Mouse (Mus musculus) heart, postnatal 36 days (tissue): ENCODE data around the gene Vti1a. TPM values are rescaled to one million over a fixed set of nuclear protein-coding genes. Genes with fewer than 3 reads are reported as not detected.
A peak's percentile ranks its signal among the peaks of the same experiment; 100 is the strongest.

Experiments
- DNase-seq, 2 experiments: peaks; one replicate each; pipeline ENCODE4 v3.0.0; 2021 to 2022
- intact Hi-C: fragments of 180-260 bp; cut with DNase I; formaldehyde crosslinking; loops from one replicate; pipeline ENCODE4 v1.15.1; 2025
- total RNA-seq, 2 experiments: library from RNA; stranded (reverse); gene quantifications; 2 replicates each; pipeline ENCODE4 v1.2.3; 2021

The Vti1a gene
- total RNA-seq, 2 experiments from 2014 or later = 17.2 to 18.3 TPM

DNA sequence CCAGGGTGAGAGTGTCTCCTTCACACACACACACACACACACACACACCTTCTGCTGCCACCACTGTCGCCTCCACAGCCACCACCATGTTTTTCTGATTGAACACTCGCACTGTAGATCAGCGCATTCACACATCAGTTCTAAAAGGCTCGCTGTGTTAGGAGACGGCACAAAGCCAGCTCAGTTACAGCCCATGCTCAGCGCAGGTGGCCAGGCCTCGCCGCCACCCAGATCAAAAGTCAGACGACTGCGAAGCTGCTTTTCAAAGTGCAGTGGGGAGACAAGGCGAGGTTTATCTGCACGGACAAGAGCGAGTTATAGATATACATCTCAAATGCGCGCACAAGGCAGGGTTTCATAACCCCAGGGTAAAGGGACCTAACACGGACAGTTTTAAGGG lies 191.7 kb downstream of the Vti1a start:
- intact Hi-C loops = no loop called here

DNA sequence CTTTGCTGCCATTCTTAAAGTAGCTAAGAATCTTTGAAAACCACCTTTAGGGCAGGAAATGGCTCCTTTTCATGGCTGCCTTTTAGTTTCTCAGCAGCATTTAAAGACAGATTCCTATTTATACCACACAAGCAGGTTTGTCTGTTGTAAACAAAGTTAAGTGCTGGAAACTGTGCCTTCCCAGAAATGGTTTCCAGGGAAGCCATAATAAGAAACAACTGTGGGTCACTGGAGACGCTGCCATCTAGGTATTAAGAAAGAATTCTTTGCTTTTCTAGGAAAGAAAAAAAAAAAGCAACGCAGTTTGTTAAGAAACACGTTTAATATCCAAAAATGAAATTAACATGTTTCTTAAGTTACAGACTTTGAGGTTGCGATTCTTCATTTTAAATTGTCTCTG lies 192.1 kb downstream of the Vti1a start:
- no peak for DNase-seq
- intact Hi-C loops = no loop called here

More for the DNA sequence above, 191.7 kb downstream of the Vti1a start:
- DNase-seq = no peak

DNA sequence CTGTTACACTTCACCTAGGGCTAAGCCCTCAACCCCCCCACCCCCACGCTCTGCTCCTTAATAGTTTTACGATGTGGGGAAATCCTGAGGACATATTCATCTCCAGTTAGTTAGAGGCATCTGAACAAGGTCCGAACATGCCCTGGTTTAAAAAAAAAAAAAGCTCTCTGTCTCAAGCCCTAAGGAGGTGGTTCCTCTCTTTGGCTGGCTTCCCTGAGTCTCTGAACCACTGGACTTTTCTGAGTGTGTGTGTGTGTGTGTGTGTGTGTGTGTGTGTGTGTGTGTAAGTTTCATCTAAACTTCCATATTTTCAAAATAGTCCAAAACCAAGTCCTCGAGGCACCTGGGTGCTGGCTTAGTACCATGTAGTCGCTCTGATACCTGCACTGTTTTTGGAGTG lies 192.9 kb downstream of the Vti1a start:
- intact Hi-C loops = no loop called here
- no peak for DNase-seq

DNA sequence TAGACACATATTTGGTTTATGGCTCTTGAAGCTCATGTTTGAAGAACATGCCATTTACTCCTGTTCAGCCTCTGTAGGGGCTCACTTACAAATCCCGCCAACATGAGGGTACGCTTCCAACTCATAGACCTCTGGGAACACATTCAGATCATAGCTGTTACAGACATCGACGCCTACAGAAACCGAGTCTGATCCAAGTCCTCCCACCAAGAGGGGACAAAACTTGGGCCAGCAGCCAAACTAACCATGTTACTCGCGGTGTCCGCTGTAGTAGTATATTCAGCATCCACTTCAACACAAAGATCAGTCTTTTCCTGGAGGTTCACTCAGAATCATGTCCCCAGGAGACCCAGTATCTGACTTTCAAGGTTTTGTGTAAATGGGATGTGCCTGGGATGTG lies 193.5 kb downstream of the Vti1a start:
- intact Hi-C loops = no loop called here
- no peak for DNase-seq

DNA sequence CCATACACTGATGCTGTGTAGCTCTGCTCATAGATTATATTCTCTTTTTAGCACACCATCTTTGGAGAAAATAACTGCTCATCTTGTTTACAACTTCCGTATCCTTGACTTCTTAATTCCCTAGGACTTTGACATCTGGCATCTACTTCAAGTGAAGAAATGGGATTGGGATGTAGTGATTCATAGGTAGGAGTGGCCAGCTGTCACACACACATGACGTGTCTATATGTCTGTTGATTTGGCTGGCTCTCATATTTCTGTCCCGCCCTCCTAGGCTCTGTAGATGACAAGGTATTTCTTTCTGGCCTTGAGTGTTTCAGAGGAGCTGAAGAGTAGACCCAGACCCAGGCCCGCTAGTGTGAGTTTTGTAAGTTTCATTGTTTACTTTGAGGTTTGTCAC lies 197.8 kb downstream of the Vti1a start:
- DNase-seq = no peak
- intact Hi-C loops = no loop called here

DNA sequence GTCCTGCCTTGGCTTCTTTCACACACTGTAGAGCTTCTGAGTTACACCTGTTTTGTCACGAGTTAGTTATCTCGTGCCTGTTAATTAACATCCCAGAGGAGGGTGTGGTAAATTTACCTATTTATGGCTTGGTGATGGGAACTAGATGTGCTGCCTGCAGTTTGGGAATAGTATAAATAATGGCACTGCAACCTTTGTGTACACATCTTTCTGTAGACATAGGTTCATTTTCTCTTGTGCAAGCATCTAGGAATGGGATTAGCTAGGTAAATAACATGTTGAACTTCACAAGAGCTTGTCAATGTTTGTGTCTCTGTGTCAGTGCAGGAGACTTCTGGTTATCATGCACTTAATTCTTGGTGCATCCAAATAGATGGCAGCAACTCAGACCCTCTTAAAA lies 204.1 kb downstream of the Vti1a start:
- intact Hi-C loops = no loop called here
- DNase-seq = no peak

GRCm38 (mm10) chr19:55523340-55523739 lies 207.2 kb downstream of the Vti1a start:
- DNase-seq = no peak
- intact Hi-C loops = no loop called here

DNA sequence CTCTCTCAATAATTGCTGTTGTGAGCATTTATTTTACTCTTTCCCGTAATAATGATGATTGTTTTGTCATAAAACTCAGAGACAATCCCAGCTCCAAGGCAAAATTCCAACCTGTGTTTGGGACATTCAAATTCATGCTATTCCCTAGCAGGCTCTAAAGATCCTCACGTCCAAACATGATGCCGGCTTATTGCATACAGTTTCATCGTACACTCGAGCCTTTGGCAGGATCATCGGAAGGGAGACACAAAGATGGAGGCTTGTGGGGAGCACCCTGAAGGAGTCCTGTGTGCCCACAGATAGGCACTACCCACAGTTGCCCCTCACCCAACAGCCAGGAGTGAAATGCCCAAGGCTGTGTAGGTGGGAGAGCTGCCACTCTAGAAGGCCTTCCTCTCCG lies 208.3 kb downstream of the Vti1a start:
- no peak for DNase-seq
- intact Hi-C loops = no loop called here

- DNase-seq = no peak
- intact Hi-C loops = no loop called here
These were observed 209.0 kb downstream of the Vti1a start for GRCm38 (mm10) chr19:55525056-55525455.

- no peak for DNase-seq
- intact Hi-C loops = no loop called here
These were observed 210.7 kb downstream of the Vti1a start for GRCm38 (mm10) chr19:55526717-55527235.

GRCm38 (mm10) chr19:55530041-55530440 lies 213.9 kb downstream of the Vti1a start:
- intact Hi-C loops = no loop called here
- no peak for DNase-seq

DNA sequence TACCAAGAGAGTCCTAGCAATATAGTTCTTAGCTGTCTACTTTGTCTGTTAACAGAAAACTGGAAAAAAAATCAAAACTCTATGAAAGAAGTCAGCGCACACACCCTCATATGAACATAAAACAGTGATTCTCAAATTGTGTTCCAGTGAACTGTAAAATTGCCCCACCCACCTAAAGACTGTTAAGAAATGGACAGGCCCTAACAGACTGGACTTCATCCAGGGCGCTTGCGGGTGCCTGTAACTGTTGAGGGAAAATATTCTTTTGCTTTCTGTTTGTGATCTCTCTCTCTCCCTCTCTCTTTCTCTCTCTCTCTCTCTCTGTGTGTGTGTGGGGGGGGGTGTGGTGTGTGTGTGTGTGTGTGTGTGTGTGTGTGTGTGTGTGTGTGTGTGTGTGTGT lies 216.6 kb downstream of the Vti1a start:
- DNase-seq = no peak
- intact Hi-C loops = no loop called here

DNA sequence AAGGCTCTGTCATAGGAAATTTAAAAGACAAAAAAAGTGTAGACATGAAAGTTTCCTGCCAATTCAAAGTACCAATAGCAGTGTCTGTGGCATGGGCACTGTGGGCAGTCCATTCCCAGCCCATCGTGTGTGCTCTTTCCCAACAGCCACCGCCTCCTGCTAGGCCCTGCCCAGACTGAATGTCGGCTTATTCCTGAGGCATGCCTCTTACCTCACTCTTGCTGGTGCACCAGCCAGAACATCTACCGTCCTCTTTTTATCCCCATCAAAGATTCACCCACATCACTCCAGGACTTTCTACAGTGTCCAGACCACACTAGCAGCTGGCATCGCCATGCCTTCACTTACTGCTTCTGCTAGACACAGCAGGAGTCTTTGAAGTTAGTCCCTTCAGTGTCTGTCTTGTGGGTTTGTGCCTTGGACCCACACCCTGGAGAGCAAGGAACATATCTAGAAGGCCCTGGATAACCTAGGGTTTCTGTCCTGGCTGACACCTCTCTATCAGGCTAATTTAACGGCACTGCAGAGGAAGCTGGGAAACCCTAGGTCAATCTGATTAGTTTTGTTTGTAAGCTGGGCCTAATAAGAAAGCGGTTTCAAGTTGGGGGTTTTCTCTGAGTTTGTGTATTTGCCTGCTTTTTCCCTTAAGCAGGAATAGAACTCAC lies 220.3 kb downstream of the Vti1a start:
- DNase-seq = no peak
- intact Hi-C loops = loop anchor here (5.0 kb wide), 2 partner anchors 361 to 596 kb away; no protein-coding TSS in a partner anchor

DNA sequence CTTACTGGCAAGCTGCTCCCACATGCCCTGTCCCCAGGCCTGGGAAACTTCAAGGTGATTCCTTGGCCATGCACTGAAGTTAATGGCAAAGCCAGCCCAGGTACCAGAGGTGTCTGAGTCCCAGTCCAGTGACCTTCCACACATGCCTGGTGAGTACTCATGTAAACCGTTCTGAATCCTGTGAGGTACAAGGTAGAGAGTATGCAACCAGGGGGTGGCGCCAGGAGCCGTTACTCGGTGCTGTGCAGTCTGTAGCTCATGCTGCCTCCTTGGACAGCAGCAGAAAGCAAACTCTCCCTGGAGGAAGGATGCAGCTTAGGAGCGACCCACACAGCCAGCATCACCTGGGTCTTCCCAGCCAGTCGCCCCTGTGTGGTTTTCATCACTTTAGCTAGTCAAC lies 221.6 kb downstream of the Vti1a start:
- DNase-seq = peak in 1 of 2 experiments; percentile 24
- intact Hi-C loops = loop anchor here (5.0 kb wide), 2 partner anchors 360 to 595 kb away; no protein-coding TSS in a partner anchor

- intact Hi-C loops = loop anchor here (5.0 kb wide), 1 partner anchor 336 kb away; no protein-coding TSS in a partner anchor
These were observed 225.5 kb downstream of the Vti1a start for GRCm38 (mm10) chr19:55541641-55542040.

GRCm38 (mm10) chr19:55542461-55542860 lies 226.4 kb downstream of the Vti1a start:
- DNase-seq = no peak
- intact Hi-C loops = loop anchor here (5.0 kb wide), 1 partner anchor 335 kb away; no protein-coding TSS in a partner anchor

More at GRCm38 (mm10) chr19:55541641-55542040, 225.5 kb downstream of the Vti1a start:
- DNase-seq = no peak

- intact Hi-C loops = loop anchor here (5.0 kb wide), 1 partner anchor 334 kb away; no protein-coding TSS in a partner anchor
- no peak for DNase-seq
These were observed 227.1 kb downstream of the Vti1a start for GRCm38 (mm10) chr19:55543188-55543587.

GRCm38 (mm10) chr19:55544498-55544897 lies 228.4 kb downstream of the Vti1a start:
- intact Hi-C loops = loop anchor here (5.0 kb wide), 1 partner anchor 333 kb away; no protein-coding TSS in a partner anchor
- no peak for DNase-seq

DNA sequence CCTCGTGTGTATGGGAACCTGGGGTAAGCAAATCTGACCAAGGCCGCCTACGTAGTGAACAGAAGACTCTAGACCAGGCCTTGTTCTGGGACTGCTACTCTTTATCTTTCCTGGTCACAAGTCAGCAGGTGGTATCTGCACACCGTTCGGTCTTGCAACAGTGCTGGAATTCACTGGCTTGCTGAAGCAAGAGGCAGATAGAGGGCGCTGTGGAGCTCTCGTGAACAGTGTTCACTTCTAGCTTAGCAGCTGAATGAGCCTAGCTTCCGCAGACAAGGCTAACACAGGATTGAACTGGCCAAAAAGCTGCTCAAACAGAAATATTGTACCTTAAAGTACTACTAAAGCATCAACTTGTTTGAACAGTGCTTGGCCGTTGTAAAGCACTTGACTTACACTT lies 229.4 kb downstream of the Vti1a start:
- intact Hi-C loops = loop anchor here (5.0 kb wide), 1 partner anchor 197 kb away; the partner anchor contains the start of gene Tcf7l2
- DNase-seq = peak; percentile 76 to 84

GRCm38 (mm10) chr19:55546009-55546528 lies 230.0 kb downstream of the Vti1a start:
- intact Hi-C loops = loop anchor here (5.0 kb wide), 1 partner anchor 196 kb away; the partner anchor contains the start of gene Tcf7l2
- no peak for DNase-seq

DNA sequence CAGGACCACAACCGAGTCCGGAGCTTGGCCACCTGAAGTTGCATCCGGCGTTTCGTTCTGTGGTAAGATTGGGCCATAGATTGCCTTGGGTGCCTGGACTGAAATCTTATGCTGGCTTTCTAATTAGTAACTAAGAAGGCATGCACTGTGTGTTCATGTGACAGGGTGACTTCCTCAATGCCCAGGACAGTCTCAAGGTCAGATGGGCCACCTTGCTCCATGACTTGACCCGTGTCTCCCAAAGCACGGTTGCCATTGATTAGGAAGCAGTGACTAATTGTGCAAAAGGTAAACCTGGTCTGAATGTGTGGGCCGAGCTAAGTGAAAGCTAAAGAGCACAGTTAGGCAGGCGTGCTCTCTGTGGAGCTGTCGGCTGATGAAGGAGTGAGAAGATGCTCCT lies 232.1 kb downstream of the Vti1a start:
- intact Hi-C loops = loop anchor here (5.0 kb wide), 1 partner anchor 194 kb away; the partner anchor contains the start of gene Tcf7l2
- DNase-seq = no peak

DNA sequence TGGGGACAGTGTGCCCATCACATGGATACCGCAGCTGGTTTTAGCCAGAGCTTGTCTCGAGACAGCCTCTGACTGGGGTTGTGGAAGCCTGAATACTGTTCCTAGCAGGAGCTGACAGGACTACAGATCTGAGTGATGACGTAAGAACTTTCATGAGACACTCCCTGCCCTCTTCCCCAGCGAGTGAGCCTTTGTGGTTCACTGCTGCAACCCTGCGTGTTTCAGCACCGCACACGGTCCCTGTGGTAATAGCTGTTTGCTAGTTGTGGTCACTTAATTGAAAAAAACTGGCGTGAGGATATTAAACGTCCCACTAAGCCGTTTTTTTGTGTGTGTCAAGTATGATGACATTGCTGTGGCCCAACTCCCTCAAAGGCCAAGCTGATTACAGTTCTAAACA lies 232.6 kb downstream of the Vti1a start:
- DNase-seq = no peak
- intact Hi-C loops = loop anchor here (5.0 kb wide), 1 partner anchor 194 kb away; the partner anchor contains the start of gene Tcf7l2
